Mouse (Mus musculus) CH12.LX (cell line): ENCODE data around the gene Bcl2l14. TPM values are rescaled to one million over a fixed set of nuclear protein-coding genes. Genes with fewer than 3 reads are reported as not detected.

Source experiments
- DNase-seq: peaks from one replicate; pipeline ENCODE4 v3.0.0-alpha.2; 2013; ENCODE audit errors: extremely low read depth
- H3K27ac ChIP-seq: 2 replicates; pipeline ENCODE4 v1.5.1; 2012; ENCODE audit warnings: low read depth, mild to moderate bottlenecking, control low read depth, moderate library complexity; ENCODE audit not compliant: insufficient read depth
- H3K27me3 ChIP-seq: replicated peaks from 2 replicates; pipeline ENCODE3; 2012; ENCODE audit warnings: inconsistent platforms
- H3K36me3 ChIP-seq, 2 experiments: replicated peaks in 1 of 2; 2 replicates each; pipeline versions ENCODE3 to v1.6.1; 2012; ENCODE audit warnings: inconsistent platforms in 1 of 2, low read length in 1 of 2, mild to moderate bottlenecking in 1 of 2, mixed read lengths in 1 of 2, moderate library complexity in 1 of 2; ENCODE audit not compliant: control insufficient read depth in 1 of 2, insufficient read depth in 1 of 2
- H3K4me1 ChIP-seq, 2 experiments: 2 replicates each; pipeline ENCODE4 v1.6.1; 2012; ENCODE audit warnings: inconsistent platforms in 1 of 2, moderate library complexity in 1 of 2; ENCODE audit not compliant: insufficient read depth in 2 of 2, control insufficient read depth in 1 of 2
- H3K4me2 ChIP-seq: 2 replicates; pipeline ENCODE4 v1.6.1; 2012; ENCODE audit warnings: low read depth, mild to moderate bottlenecking, control low read depth; ENCODE audit not compliant: poor library complexity, insufficient read depth, severe bottlenecking
- H3K4me3 ChIP-seq, 3 experiments: fragments of 150-350 bp in 1 of 3; sonication (generic) in 1 of 3; replicated peaks in 1 of 3; 2 replicates each; pipeline versions ENCODE3 to v1.5.1; 2011 to 2012; ENCODE audit warnings: low read depth in 2 of 3, low read length in 2 of 3, mild to moderate bottlenecking in 2 of 3, moderate library complexity in 2 of 3, control low read depth in 1 of 3, improper control_type of control experiment in 1 of 3, inconsistent platforms in 1 of 3, mixed read lengths in 1 of 3; ENCODE audit not compliant: poor library complexity in 1 of 3
- H3K79me2 ChIP-seq: replicated peaks from 2 replicates; pipeline ENCODE4 v1.6.1; 2012; ENCODE audit warnings: mild to moderate bottlenecking, moderate library complexity; ENCODE audit not compliant: control insufficient read depth, poor library complexity, insufficient read depth, severe bottlenecking; ENCODE audit errors: extremely low read depth
- H3K9ac ChIP-seq: 2 replicates; pipeline ENCODE4 v1.6.1; 2012; ENCODE audit warnings: low read depth, mild to moderate bottlenecking, control low read depth, moderate library complexity; ENCODE audit not compliant: insufficient read depth
- H3K9me3 ChIP-seq: replicated peaks from 2 replicates; pipeline ENCODE3; 2012; ENCODE audit warnings: low read length, inconsistent platforms, mixed read lengths
- CHD2 ChIP-seq: IDR thresholded peaks from 2 replicates; pipeline ENCODE4 v1.6.1; 2011; ENCODE audit warnings: low read length, improper control_type of control experiment
- CTCF ChIP-seq, 2 experiments: IDR thresholded peaks in 1 of 2; conservative IDR thresholded peaks in 1 of 2; 2 replicates each; pipeline ENCODE4 v1.5.1; 2011 to 2012; ENCODE audit warnings: low read depth in 2 of 2, low read length in 2 of 2, improper control_type of control experiment in 1 of 2, inconsistent platforms in 1 of 2, mild to moderate bottlenecking in 1 of 2, moderate library complexity in 1 of 2
- JUN ChIP-seq: IDR thresholded peaks from 2 replicates; pipeline ENCODE4 v1.6.1; 2011; ENCODE audit warnings: low read depth, mild to moderate bottlenecking, low read length, improper control_type of control experiment, moderate library complexity; ENCODE audit not compliant: insufficient read depth
- JUND ChIP-seq: conservative IDR thresholded peaks from 2 replicates; pipeline ENCODE4 v1.6.1; 2011; ENCODE audit warnings: low read depth, low read length, improper control_type of control experiment
- MAX ChIP-seq: IDR thresholded peaks from 2 replicates; pipeline ENCODE4 v1.6.1; 2011; ENCODE audit warnings: low read length, improper control_type of control experiment
- MAZ ChIP-seq: IDR thresholded peaks from 2 replicates; pipeline ENCODE4 v1.6.1; 2012; ENCODE audit warnings: low read depth, mild to moderate bottlenecking, inconsistent platforms, low read length, improper control_type of control experiment, moderate library complexity
- MXI1 ChIP-seq: IDR thresholded peaks from 2 replicates; pipeline ENCODE4 v1.6.1; 2011; ENCODE audit warnings: mild to moderate bottlenecking, low read depth, low read length, improper control_type of control experiment
- MYC ChIP-seq: IDR thresholded peaks from 2 replicates; pipeline ENCODE4 v1.6.1; 2011; ENCODE audit warnings: low read depth, mild to moderate bottlenecking, improper control_type of control experiment, low read length
- RAD21 ChIP-seq: IDR thresholded peaks from 2 replicates; pipeline ENCODE4 v1.6.1; 2011; ENCODE audit warnings: low read depth, mild to moderate bottlenecking, low read length, improper control_type of control experiment, moderate library complexity
- SMC3 ChIP-seq: IDR thresholded peaks from 2 replicates; pipeline ENCODE4 v1.6.1; 2011; ENCODE audit warnings: low read depth, low read length, improper control_type of control experiment
- ZMIZ1 ChIP-seq: IDR thresholded peaks from 2 replicates; pipeline ENCODE4 v1.6.1; 2012; ENCODE audit warnings: low read depth, mild to moderate bottlenecking, inconsistent platforms, low read length, improper control_type of control experiment
- ZNF384 ChIP-seq: IDR thresholded peaks from 2 replicates; pipeline ENCODE4 v1.6.1; 2012; ENCODE audit warnings: low read depth, low read length, improper control_type of control experiment, inconsistent platforms
- dilution Hi-C: fragments of 300-500 bp; cut with MboI; formaldehyde crosslinking; loops from 2 replicates; pipeline ENCODE4 v1.14.3; 2020; ENCODE audit warnings: low sequenced_read_pairs; ENCODE audit not compliant: extremely low pct_unique_long_range_greater_than_20kb, extremely low pct_ligation_motif_present
- in situ Hi-C: fragments of 300-500 bp; cut with MboI; formaldehyde crosslinking; loops from 3 replicates; pipeline ENCODE4 v1.14.3; 2019; ENCODE audit warnings: low sequenced_read_pairs, low pct_ligation_motif_present, low pct_unique_long_range_greater_than_20kb, mixed read lengths
- polyA plus RNA-seq: library from polyadenylated mRNA; unstranded; fragments of >175 nt; gene quantifications from 2 replicates; pipeline ENCODE4 v1.2.1, GENCODE M21; 2012; ENCODE audit warnings: low read depth; ENCODE audit not compliant: insufficient read length
- total RNA-seq, 2 experiments: library from RNA; depleted of rRNA; stranded (reverse); fragments of 300-350 nt in 1 of 2; fragments of >200 nt in 1 of 2; gene quantifications; 2 replicates each; pipeline ENCODE4 v1.2.3; 2012 to 2014

Bcl2l14 gene
- total and polyA plus RNA-seq, 3 experiments: 0.93 to 4.4 (median 3.0) TPM

DNA sequence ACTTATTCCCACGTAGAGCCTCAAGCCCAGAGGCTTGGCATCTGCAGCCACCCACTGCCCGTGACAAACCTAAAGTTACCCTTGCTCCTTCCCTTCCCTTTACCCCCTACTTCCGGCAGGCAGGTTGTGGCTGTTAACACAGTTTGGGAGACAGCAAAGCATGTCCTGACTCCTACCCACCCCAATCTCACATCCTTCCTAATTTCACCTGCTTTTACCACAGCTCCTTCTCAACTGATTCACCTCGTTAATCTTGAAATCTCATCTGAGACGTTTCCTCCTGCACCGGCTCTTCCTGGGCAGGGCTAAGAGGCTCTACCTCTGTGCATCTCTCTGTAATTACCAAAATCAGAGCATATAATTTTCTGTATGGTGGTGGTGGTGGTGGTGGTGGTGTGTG, 31.5 kb upstream of the Bcl2l14 start:
- Histone ChIP-seq H3K27ac (no peak overlapping the region), H3K4me1 (peaks cover 6 to 27% of the 10 kb centered on the region in 2 experiments), H3K4me3 (no peak overlapping the region), H3K9me3 (no peaks in the 10 kb centered on the region), H3K36me3 (no peaks in the 10 kb centered on the region), H3K79me2 (no peaks in the 10 kb centered on the region), H3K27me3 (peaks cover 2% of the 10 kb centered on the region), H3K9ac (no peak overlapping the region), H3K4me2 (no peak overlapping the region)
- no peak for DNase-seq
- in situ Hi-C loops: no loop called here
- dilution Hi-C loops: no loop called here
- no peak for TF ChIP-seq JUN
- TF ChIP-seq, all 38 proteins: peak for 0

DNA sequence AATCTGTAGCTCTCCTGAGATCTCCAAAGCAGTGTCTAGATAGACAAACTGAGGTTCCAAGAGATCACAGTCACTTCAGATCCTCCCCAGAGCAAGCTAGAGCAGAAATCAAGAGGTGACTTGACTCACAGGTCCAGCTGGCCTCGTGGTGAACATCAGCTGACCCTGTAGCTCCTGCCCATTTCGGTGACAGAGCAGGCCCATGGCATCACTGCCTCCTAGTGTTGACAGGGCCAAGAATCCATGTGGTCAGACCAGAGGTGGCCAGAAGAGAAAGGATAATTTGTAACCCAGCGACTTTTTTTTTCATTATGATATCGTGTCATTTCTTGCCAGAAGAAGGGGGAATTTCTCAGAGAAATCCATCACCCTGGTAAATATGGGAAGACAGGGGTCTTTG, 30.2 kb upstream of the Bcl2l14 start:
- peak; percentile 19 for DNase-seq
- Histone ChIP-seq H3K79me2 (no peaks in the 10 kb centered on the region), H3K4me2 (no peak overlapping the region), H3K4me3 (no peak overlapping the region), H3K9me3 (no peaks in the 10 kb centered on the region), H3K4me1 (peaks cover 6 to 27% of the 10 kb centered on the region in 2 experiments), H3K27me3 (peaks cover 2% of the 10 kb centered on the region)
- in situ Hi-C loops: no loop called here
- TF ChIP-seq RAD21: peak; percentile 43
- no peak for TF ChIP-seq MAZ
- 0 out of 2 replicates have a peak, but pooled peaks have one; percentile 27 for TF ChIP-seq MAX
- TF ChIP-seq MYC: 0 out of 2 replicates have a peak, but pooled peaks have one; percentile 24
- peak in 1 of 2 experiments; percentile 44; a peak in 2 of 4 replicates for TF ChIP-seq CTCF (conservative IDR thresholded peaks at IDR 0.05 in 1 of 2, IDR thresholded peaks at IDR 0.05 in 1 of 2; ENCODE audit: low read depth in 2 of 2, low read length in 2 of 2)
- TF ChIP-seq MXI1: peak; percentile 26; the same call in 1 of the 2 replicates
- TF ChIP-seq SMC3: peak; percentile 43
- no peak for TF ChIP-seq JUND
- no peak for TF ChIP-seq CHD2
- TF ChIP-seq, all 38 proteins: peak for 6
- dilution Hi-C loops: no loop called here
- Histone ChIP-seq H3K9ac (no peak overlapping the region), H3K36me3 (no peaks in the 10 kb centered on the region), H3K27ac (no peak overlapping the region)

- no peak overlapping the region for H3K9ac ChIP-seq
- dilution Hi-C loops: no loop called here
- H3K27ac ChIP-seq: no peak overlapping the region
- H3K27me3 ChIP-seq: peaks cover 2% of the 10 kb centered on the region
- H3K4me1 ChIP-seq: peaks cover 6 to 27% of the 10 kb centered on the region in 2 experiments
- no peaks in the 10 kb centered on the region for H3K79me2 ChIP-seq
- no peak overlapping the region for H3K4me3 ChIP-seq
- H3K4me2 ChIP-seq: no peak overlapping the region
- peak; percentile 37 for DNase-seq
- peak; percentile 90 for TF ChIP-seq ZNF384
- TF ChIP-seq ZMIZ1: no peak
- in situ Hi-C loops: no loop called here
- H3K9me3 ChIP-seq: no peaks in the 10 kb centered on the region
- H3K36me3 ChIP-seq: no peaks in the 10 kb centered on the region
Observed at GRCm38 (mm10) chr6:134366366-134367351, 29.5 kb upstream of the Bcl2l14 start.
